Mouse (Mus musculus) limb, embryonic 14.5 days (tissue): ENCODE measurements around the gene Ccdc3. TPM values are rescaled to one million over a fixed set of nuclear protein-coding genes. Genes with fewer than 3 reads are reported as not detected.

Experiments used
- ATAC-seq: fragments of 200-750 bp; cut with Nextera tagmentation; 2 replicates; pipeline ENCODE4 v1.8.0; 2017; ENCODE audit warnings: low read depth, moderate number of reproducible peaks, moderate TSS enrichment; ENCODE audit not compliant: low FRiP score
- DNase-seq: peaks from one replicate; pipeline ENCODE4 v3.0.0-alpha.2; 2015; ENCODE audit warnings: low spot score
- H3K27ac ChIP-seq: fragments of 300-500 bp; sonication (generic); replicated peaks from 2 replicates; pipeline ENCODE4 v1.5.1; 2014; ENCODE audit warnings: low read depth, mild to moderate bottlenecking, low read length, moderate library complexity, mixed read lengths
- H3K27me3 ChIP-seq: fragments of 300-500 bp; sonication (generic); 2 replicates; pipeline ENCODE4 v1.6.1; 2014; ENCODE audit warnings: low read length, mixed read lengths; ENCODE audit not compliant: control insufficient read depth, insufficient read depth
- H3K36me3 ChIP-seq: fragments of 300-500 bp; sonication (generic); 2 replicates; pipeline ENCODE4 v1.6.1; 2014; ENCODE audit warnings: mild to moderate bottlenecking, low read length, moderate library complexity, mixed read lengths; ENCODE audit not compliant: control insufficient read depth, insufficient read depth
- H3K4me1 ChIP-seq: fragments of 300-500 bp; sonication (generic); 2 replicates; pipeline ENCODE4 v1.6.1; 2014; ENCODE audit warnings: antibody characterized with exemption, low read length, mixed read lengths; ENCODE audit not compliant: control insufficient read depth, insufficient read depth
- H3K4me2 ChIP-seq: fragments of 300-500 bp; sonication (generic); replicated peaks from 2 replicates; pipeline ENCODE4 v1.6.1; 2014; ENCODE audit warnings: low read depth, mild to moderate bottlenecking, low read length, moderate library complexity; ENCODE audit not compliant: severe bottlenecking
- H3K4me3 ChIP-seq: fragments of 300-500 bp; sonication (generic); replicated peaks from 2 replicates; pipeline ENCODE4 v1.5.1; 2014; ENCODE audit warnings: low read length
- H3K9ac ChIP-seq: fragments of 300-500 bp; sonication (generic); 2 replicates; pipeline ENCODE4 v1.6.1; 2014; ENCODE audit warnings: mild to moderate bottlenecking, low read depth, low read length, moderate library complexity; ENCODE audit not compliant: severe bottlenecking
- H3K9me3 ChIP-seq: fragments of 300-500 bp; sonication (generic); 2 replicates; pipeline ENCODE4 v1.6.1; 2016; ENCODE audit warnings: low read length; ENCODE audit not compliant: control insufficient read depth
- POLR2A ChIP-seq: fragments of 200-500 bp; IDR thresholded peaks from 2 replicates; pipeline ENCODE4 v1.8.0; 2012; ENCODE audit warnings: inconsistent platforms, mild to moderate bottlenecking, moderate library complexity, borderline replicate concordance; ENCODE audit not compliant: insufficient read depth, insufficient read length; ENCODE audit errors: extremely low read depth
- WGBS: fragments of 180-500 bp; shearing (Covaris S2); extraction: QIAGEN DNeasy Blood & Tissue Kit; methylation state at CpG from one replicate; pipeline ENCODE4 v1.1.7; 2014; 5-methylcytosine and 5-hydroxymethylcytosine counted together
- polyA plus RNA-seq, 2 experiments: library from polyadenylated mRNA; depleted of rRNA in 1 of 2; stranded (reverse) in 1 of 2; unstranded in 1 of 2; fragments of >200 nt; fragmentation: Nextera tagmentation in 1 of 2; extraction: Ambion mirVana in 1 of 2; gene quantifications; 2 replicates each; pipeline versions ENCODE4 v1.2.1 to v1.2.3; 2012 to 2014

Gene Ccdc3
- polyA plus RNA-seq, 2 experiments = 11.5 to 15.4 TPM

DNA sequence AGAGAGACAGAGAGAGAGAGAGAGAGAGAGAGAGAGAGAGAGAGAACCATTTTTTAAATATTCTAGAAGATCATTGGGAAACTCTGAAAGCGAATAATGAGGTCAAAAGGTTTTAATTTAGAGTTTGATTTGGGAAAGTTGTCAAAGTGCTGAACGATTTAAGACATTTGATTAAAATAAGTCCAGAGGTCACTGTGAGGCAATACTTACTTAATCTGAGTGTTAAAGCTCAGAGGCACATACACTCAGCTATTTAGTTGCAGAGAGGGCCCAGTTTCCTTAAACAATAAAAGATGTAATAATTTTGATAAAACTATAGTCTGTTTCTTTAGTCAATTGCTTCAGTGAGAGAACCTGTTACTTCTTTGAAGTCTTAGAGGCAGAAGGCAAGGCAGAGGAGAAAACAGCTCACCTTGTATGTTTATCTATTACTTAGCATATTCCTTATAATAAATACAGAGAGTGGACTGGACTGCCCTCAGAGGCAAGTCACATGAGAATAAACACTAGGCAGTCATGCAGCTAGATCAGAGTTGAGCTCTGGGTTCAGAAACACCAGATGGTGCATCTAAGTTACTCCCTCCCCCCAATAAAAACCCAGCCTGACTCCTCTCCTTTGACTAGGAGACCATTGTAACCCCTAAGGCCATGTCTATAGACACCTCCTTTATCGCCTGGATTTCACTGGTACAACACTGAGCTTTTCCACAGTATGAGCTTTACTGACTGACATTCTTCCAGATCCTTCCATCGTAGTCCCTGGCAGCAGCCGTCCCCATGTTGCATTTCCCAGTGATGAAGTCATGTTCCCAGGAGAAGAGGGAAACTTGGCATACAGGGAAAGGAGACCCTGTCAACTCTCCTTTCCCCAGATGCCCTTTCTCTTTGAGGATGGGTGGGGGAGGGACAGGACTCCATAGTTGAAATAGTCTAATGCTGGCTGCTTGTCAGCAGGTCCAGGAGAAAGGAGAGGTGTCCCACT is 44.2 kb downstream of the Ccdc3 start:
- H3K9me3 ChIP-seq = no peaks in the 10 kb centered on the region
- no peak for ATAC-seq
- H3K4me2 ChIP-seq = no peak overlapping the region
- 0 out of 2 replicates have a peak, but pooled peaks cover 3% of the 10 kb centered on the region for H3K4me1 ChIP-seq
- DNase-seq = no peak
- H3K4me3 ChIP-seq = no peak overlapping the region
- no peaks in the 10 kb centered on the region for H3K36me3 ChIP-seq
- H3K27ac ChIP-seq = no peak overlapping the region
- WGBS = 47% methylated on average over 5 of the region's 5 CpGs
- no peak overlapping the region for H3K9ac ChIP-seq
- no peak for TF ChIP-seq POLR2A
- no peaks in the 10 kb centered on the region for H3K27me3 ChIP-seq

DNA sequence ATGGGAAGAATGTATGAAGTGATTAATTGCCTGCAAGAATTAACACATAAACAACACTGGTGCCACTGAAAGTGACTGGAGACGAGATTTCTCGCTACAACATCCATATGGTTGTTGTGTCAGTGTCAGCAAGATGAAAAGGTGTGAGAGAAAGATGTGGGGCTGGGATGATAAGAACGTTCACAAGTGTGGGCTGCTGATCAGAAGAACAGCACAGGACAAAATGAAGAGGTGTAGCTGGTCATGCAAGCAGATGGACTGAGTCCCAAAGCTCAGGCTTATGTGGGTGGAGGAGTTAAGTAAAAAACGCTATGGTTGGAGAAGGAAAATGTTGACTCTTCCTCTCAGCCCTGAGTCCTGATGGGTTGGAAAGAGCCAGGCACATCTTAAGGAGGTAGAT is 46.6 kb downstream of the Ccdc3 start:
- no peak for TF ChIP-seq POLR2A
- 79% methylated on average over 4 of the region's 4 CpGs for WGBS

GRCm38 (mm10) chr2:5185631-5186030 is 48.1 kb downstream of the Ccdc3 start:
- 77% methylated on average over 3 of the region's 3 CpGs for WGBS
- Histone ChIP-seq H3K9me3 (no peaks in the 10 kb centered on the region), H3K4me2 (no peak overlapping the region), H3K4me1 (0 out of 2 replicates have a peak, but pooled peaks cover 2% of the 10 kb centered on the region), H3K27ac (no peak overlapping the region), H3K36me3 (no peaks in the 10 kb centered on the region), H3K27me3 (no peaks in the 10 kb centered on the region), H3K9ac (no peak overlapping the region), H3K4me3 (no peak overlapping the region)
- ATAC-seq (no peak), DNase-seq (no peak)
- TF ChIP-seq POLR2A = no peak

More for the DNA sequence above, 46.6 kb downstream of the Ccdc3 start:
- ATAC-seq (no peak), DNase-seq (no peak)
- H3K27me3 ChIP-seq = no peaks in the 10 kb centered on the region
- no peak overlapping the region for H3K9ac ChIP-seq
- no peak overlapping the region for H3K4me3 ChIP-seq
- 0 out of 2 replicates have a peak, but pooled peaks cover 3% of the 10 kb centered on the region for H3K4me1 ChIP-seq
- H3K4me2 ChIP-seq = no peak overlapping the region
- no peaks in the 10 kb centered on the region for H3K9me3 ChIP-seq
- no peaks in the 10 kb centered on the region for H3K36me3 ChIP-seq
- no peak overlapping the region for H3K27ac ChIP-seq

GRCm38 (mm10) chr2:5192156-5192555 is 54.6 kb downstream of the Ccdc3 start:
- 91% methylated on average over 4 of the region's 4 CpGs for WGBS
- Histone ChIP-seq H3K27ac (no peak overlapping the region), H3K27me3 (no peaks in the 10 kb centered on the region), H3K4me2 (no peak overlapping the region), H3K9ac (no peak overlapping the region), H3K36me3 (no peaks in the 10 kb centered on the region), H3K4me1 (no peaks in the 10 kb centered on the region), H3K4me3 (no peak overlapping the region), H3K9me3 (no peaks in the 10 kb centered on the region)
- TF ChIP-seq POLR2A = no peak
- no peak for ATAC-seq
- DNase-seq = no peak

- Histone ChIP-seq H3K36me3 (no peaks in the 10 kb centered on the region), H3K4me1 (no peaks in the 10 kb centered on the region), H3K9ac (no peak overlapping the region), H3K27me3 (no peaks in the 10 kb centered on the region), H3K4me2 (no peak overlapping the region), H3K4me3 (no peak overlapping the region), H3K27ac (no peak overlapping the region), H3K9me3 (no peaks in the 10 kb centered on the region)
- 68% methylated on average over 4 of the region's 4 CpGs for WGBS
- ATAC-seq (no peak), DNase-seq (no peak)
- TF ChIP-seq POLR2A = no peak
Observed at GRCm38 (mm10) chr2:5193071-5193470, 55.5 kb downstream of the Ccdc3 start.
